Mouse (Mus musculus): ENCODE measurements around the gene Flt1.

DNA sequence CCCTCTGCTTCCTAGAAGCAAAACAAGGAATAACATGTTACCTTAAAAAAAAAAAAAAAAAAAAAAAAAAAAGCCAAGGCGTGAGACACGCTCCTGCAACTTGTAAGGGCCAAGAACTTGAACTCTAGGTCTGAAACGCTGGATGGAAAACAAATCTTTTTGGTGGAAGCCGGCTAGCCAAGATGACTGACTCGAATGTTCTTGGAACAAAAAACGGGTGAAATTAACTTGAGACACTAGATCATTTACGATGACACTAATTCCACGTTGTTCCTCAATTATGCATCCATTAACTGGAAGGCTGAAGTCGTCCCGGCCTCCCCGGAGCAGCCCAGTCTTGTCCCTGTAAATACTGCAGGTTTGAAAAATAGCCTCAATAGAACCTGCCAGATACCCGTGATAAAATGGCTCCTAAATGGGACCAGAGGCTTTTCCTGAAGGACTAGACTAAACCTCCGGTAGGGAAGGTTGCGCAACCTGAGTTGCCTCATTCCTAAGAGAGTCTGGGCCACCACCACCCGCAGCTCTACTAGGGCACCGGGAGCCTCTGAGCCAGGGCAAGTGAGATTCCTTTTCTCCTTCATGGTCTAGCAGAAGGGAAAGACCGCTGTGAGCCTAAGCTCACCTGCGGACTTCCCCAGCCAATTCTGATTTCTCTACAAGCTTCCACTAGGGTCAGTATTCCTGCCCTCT, 1.0 kb upstream of the Flt1 start:
- no peak for TF ChIP-seq CTCF (IDR thresholded peaks at IDR 0.05; ENCODE audit: low read depth)
- no peak for TF ChIP-seq EP300 (IDR thresholded peaks at IDR 0.05; ENCODE audit: low read depth)

Measured in liver, embryonic 14.5 days (tissue).